Mouse (Mus musculus) testis, adult 2 months (tissue): ENCODE results near the gene Nt5e. TPM values are rescaled to one million over a fixed set of nuclear protein-coding genes. Genes with fewer than 3 reads are reported as not detected.
A peak's percentile ranks its signal among the peaks of the same experiment; 100 is the strongest.

Experiments used
- H3K27ac ChIP-seq: fragments of 200-500 bp; 2 replicates; pipeline ENCODE4 v1.5.1; 2012; ENCODE audit warnings: low read depth, low read length; ENCODE audit not compliant: control insufficient read depth, insufficient read depth
- H3K27me3 ChIP-seq: fragments of 200-500 bp; 2 replicates; pipeline ENCODE4 v1.6.1; 2012; ENCODE audit warnings: mild to moderate bottlenecking, low read length, moderate library complexity; ENCODE audit not compliant: control insufficient read depth, insufficient read depth
- H3K36me3 ChIP-seq: fragments of 200-500 bp; 2 replicates; pipeline ENCODE4 v1.6.1; 2012; ENCODE audit warnings: mild to moderate bottlenecking, low read length; ENCODE audit not compliant: control insufficient read depth, insufficient read depth
- H3K4me1 ChIP-seq: fragments of 200-500 bp; 2 replicates; pipeline ENCODE4 v1.6.1; 2012; ENCODE audit warnings: low read length; ENCODE audit not compliant: control insufficient read depth, insufficient read depth
- H3K4me3 ChIP-seq: fragments of 200-500 bp; 2 replicates; pipeline ENCODE4 v1.5.1; 2012; ENCODE audit warnings: low read depth, mild to moderate bottlenecking, low read length, moderate library complexity, mixed read lengths; ENCODE audit not compliant: control insufficient read depth
- CTCF ChIP-seq: fragments of 200-500 bp; IDR thresholded peaks from 2 replicates; pipeline ENCODE4 v1.5.1; 2012; ENCODE audit warnings: low read depth, mild to moderate bottlenecking, inconsistent platforms, low read length, moderate library complexity; ENCODE audit not compliant: control insufficient read depth, insufficient read depth, insufficient replicate concordance
- POLR2A ChIP-seq: fragments of 200-500 bp; IDR thresholded peaks from 2 replicates; pipeline ENCODE4 v1.6.1; 2012; ENCODE audit warnings: low read depth, mild to moderate bottlenecking, inconsistent platforms, low read length, moderate library complexity; ENCODE audit not compliant: control insufficient read depth
- polyA plus RNA-seq: library from polyadenylated mRNA; depleted of rRNA; stranded (reverse); fragments of >200 nt; gene quantifications from 2 replicates; pipeline ENCODE4 v1.2.3, GENCODE M21; 2012

Nt5e gene
- polyA plus RNA-seq, 1 experiment = 5.5 TPM

DNA sequence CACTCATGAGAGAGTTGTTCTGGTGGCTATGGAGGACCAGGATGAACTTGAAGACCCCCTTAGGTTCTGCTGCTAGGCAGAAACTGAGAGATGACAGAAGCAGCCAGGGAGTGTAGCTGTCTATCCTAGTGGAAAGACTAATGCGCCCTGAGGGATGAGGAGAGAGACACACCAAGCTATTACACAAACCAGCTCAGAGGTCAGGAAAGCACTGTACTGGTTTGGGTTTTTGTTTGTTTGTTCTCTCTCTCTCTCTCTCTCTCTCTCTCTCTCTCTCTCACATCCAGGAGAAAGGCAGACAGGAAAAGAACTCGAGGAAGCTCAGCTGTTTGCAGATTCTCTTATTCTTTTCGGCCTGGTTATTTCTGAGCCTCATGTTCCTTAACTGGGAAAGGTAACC lies 3.3 kb downstream of the Nt5e start:
- Histone ChIP-seq H3K27me3 (no peaks in the 10 kb centered on the region), H3K27ac (no peak overlapping the region), H3K4me1 (no peaks in the 10 kb centered on the region; the same call in 1 of the 2 replicates), H3K36me3 (no peaks in the 10 kb centered on the region), H3K4me3 (no peak overlapping the region)
- TF ChIP-seq CTCF (no peak), POLR2A (no peak)

DNA sequence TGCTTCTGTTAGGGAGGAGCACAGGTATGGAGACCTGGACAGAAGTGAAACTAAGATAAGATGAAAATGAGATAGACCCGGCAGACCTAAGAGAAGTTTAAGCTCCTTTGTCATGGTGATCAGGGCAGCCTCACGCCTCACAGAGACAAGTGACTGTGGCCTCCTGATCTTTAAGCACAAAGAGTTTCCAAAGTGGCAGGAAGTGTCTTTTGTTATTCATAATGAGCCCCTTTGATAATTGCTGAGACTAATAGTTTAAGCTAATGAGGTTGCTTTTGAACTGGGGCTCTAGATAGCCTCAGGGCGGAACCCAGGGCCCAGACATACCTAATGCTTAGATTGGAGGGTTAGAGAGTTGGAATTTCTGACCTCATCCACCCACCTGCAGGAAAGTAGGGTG lies 5.5 kb downstream of the Nt5e start:
- Histone ChIP-seq H3K27me3 (no peaks in the 10 kb centered on the region), H3K4me1 (no peaks in the 10 kb centered on the region; the same call in 1 of the 2 replicates), H3K27ac (no peak overlapping the region), H3K36me3 (no peaks in the 10 kb centered on the region), H3K4me3 (no peak overlapping the region)
- TF ChIP-seq CTCF (no peak), POLR2A (no peak)

GRCm38 (mm10) chr9:88335839-88336238 lies 8.8 kb downstream of the Nt5e start:
- no peaks in the 10 kb centered on the region for H3K36me3 ChIP-seq
- TF ChIP-seq POLR2A (no peak), CTCF (no peak)
- no peaks in the 10 kb centered on the region for H3K27me3 ChIP-seq
- no peak overlapping the region for H3K4me3 ChIP-seq
- no peaks in the 10 kb centered on the region for H3K4me1 ChIP-seq
- H3K27ac ChIP-seq = no peak overlapping the region

DNA sequence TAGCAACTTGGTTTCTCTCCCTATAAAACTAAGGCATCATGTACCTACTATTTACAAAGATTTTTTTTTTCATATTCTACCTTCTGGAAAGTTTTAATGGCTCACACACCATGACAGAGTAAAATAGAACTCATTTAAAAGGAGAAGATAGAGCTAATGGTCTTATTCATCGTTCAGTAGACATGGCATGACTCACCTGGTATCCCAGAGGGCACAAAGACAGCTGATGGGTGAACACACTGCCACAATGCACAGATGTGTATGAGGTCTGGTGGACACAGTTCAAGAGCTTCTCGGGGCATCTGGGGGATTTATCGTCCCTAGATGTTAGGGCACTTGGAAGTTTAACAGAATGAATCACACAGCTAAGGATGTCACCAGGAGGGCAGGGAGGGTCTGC lies 13.8 kb downstream of the Nt5e start:
- Histone ChIP-seq H3K27ac (no peak overlapping the region), H3K27me3 (no peaks in the 10 kb centered on the region), H3K4me1 (no peaks in the 10 kb centered on the region), H3K4me3 (no peak overlapping the region), H3K36me3 (no peaks in the 10 kb centered on the region)
- TF ChIP-seq CTCF = no peak
- no peak for TF ChIP-seq POLR2A

GRCm38 (mm10) chr9:88342241-88342640 lies 15.2 kb downstream of the Nt5e start:
- Histone ChIP-seq H3K4me3 (no peak overlapping the region), H3K27me3 (no peaks in the 10 kb centered on the region), H3K4me1 (peaks cover under 1% of the 10 kb centered on the region), H3K27ac (no peak overlapping the region), H3K36me3 (no peaks in the 10 kb centered on the region)
- TF ChIP-seq CTCF = no peak
- no peak for TF ChIP-seq POLR2A

- TF ChIP-seq POLR2A = no peak
- no peak for TF ChIP-seq CTCF
- no peak overlapping the region for H3K27ac ChIP-seq
Measured at GRCm38 (mm10) chr9:88342701-88343100, 15.7 kb downstream of the Nt5e start.

GRCm38 (mm10) chr9:88344424-88344823 lies 17.4 kb downstream of the Nt5e start:
- H3K4me1 ChIP-seq = peaks cover 3% of the 10 kb centered on the region
- H3K36me3 ChIP-seq = no peaks in the 10 kb centered on the region
- no peaks in the 10 kb centered on the region for H3K27me3 ChIP-seq
- TF ChIP-seq CTCF (no peak), POLR2A (no peak)
- no peak overlapping the region for H3K4me3 ChIP-seq
- no peak overlapping the region for H3K27ac ChIP-seq

More at GRCm38 (mm10) chr9:88342701-88343100, 15.7 kb downstream of the Nt5e start:
- Histone ChIP-seq H3K36me3 (no peaks in the 10 kb centered on the region), H3K27me3 (no peaks in the 10 kb centered on the region), H3K4me3 (no peak overlapping the region), H3K4me1 (peaks cover 3% of the 10 kb centered on the region)

GRCm38 (mm10) chr9:88346857-88347256 lies 19.9 kb downstream of the Nt5e start:
- Histone ChIP-seq H3K27me3 (no peaks in the 10 kb centered on the region), H3K4me1 (peaks cover 3% of the 10 kb centered on the region), H3K36me3 (no peaks in the 10 kb centered on the region), H3K27ac (peak overlapping the region; percentile 8), H3K4me3 (no peak overlapping the region)
- TF ChIP-seq CTCF (no peak), POLR2A (no peak)
